Mouse (Mus musculus) G1E (cell line): Measurements from ENCODE around the gene Pitpnm3.

Experiments used
- CTCF ChIP-seq: IDR thresholded peaks from 2 replicates; pipeline ENCODE4 v1.5.1; 2012; ENCODE audit warnings: low read depth, low read length, inconsistent platforms, mixed read lengths
- GATA1 ChIP-seq: IDR thresholded peaks from 2 replicates; pipeline ENCODE4 v1.6.1; 2012; ENCODE audit warnings: borderline replicate concordance, low read length, inconsistent platforms, mixed read lengths

GRCm38 (mm10) chr11:72010367-72010766 lies 125.2 kb downstream of the Pitpnm3 start:
- TF ChIP-seq GATA1, result no peak
- no peak for TF ChIP-seq CTCF
